Mouse (Mus musculus) kidney, postnatal 0 days (tissue): ENCODE measurements around the gene Slc7a7. TPM values are rescaled to one million over a fixed set of nuclear protein-coding genes. Genes with fewer than 3 reads are reported as not detected.

Source experiments
- ATAC-seq: fragments of 200-750 bp; cut with Nextera tagmentation; replicated peaks from 2 replicates; pipeline ENCODE4 v1.8.0; 2017; ENCODE audit warnings: low read depth, moderate number of reproducible peaks, moderate TSS enrichment, moderate library complexity; ENCODE audit not compliant: low FRiP score
- DNase-seq: peaks from one replicate; pipeline ENCODE4 v3.0.0-alpha.2; 2016; ENCODE audit warnings: low spot score
- H3K27ac ChIP-seq: fragments of 300-500 bp; sonication (generic); 2 replicates; pipeline ENCODE4 v1.5.1; 2014; ENCODE audit warnings: mild to moderate bottlenecking
- H3K27me3 ChIP-seq: fragments of 300-500 bp; sonication (generic); 2 replicates; pipeline ENCODE4 v1.6.1; 2014; ENCODE audit warnings: low read length, mixed read lengths; ENCODE audit not compliant: insufficient read depth
- H3K36me3 ChIP-seq: fragments of 300-500 bp; sonication (generic); 2 replicates; pipeline ENCODE4 v1.6.1; 2014; ENCODE audit warnings: low read length, mixed read lengths; ENCODE audit not compliant: insufficient read depth
- H3K4me1 ChIP-seq: fragments of 300-500 bp; sonication (generic); replicated peaks from 2 replicates; pipeline ENCODE4 v1.6.1; 2014; ENCODE audit warnings: antibody characterized with exemption, low read length, mixed read lengths; ENCODE audit not compliant: insufficient read depth
- H3K4me2 ChIP-seq: fragments of 300-500 bp; sonication (generic); 2 replicates; pipeline ENCODE4 v1.6.1; 2014; ENCODE audit warnings: mild to moderate bottlenecking, low read length, moderate library complexity, mixed read lengths
- H3K4me3 ChIP-seq: fragments of 300-500 bp; sonication (generic); replicated peaks from 2 replicates; pipeline ENCODE4 v1.5.1; 2014; ENCODE audit warnings: low read depth, low read length
- H3K9ac ChIP-seq: fragments of 300-500 bp; sonication (generic); 2 replicates; pipeline ENCODE4 v1.6.1; 2014; ENCODE audit warnings: low read depth, low read length
- H3K9me3 ChIP-seq: fragments of 300-500 bp; sonication (generic); replicated peaks from 2 replicates; pipeline ENCODE4 v1.6.1; 2016; ENCODE audit warnings: low read length, inconsistent platforms, mixed read lengths
- CTCF ChIP-seq: IDR thresholded peaks from 2 replicates; pipeline ENCODE4 v1.5.1; 2016; ENCODE audit warnings: antibody characterized with exemption, low read depth, mild to moderate bottlenecking, moderate library complexity
- WGBS: fragments of 180-500 bp; shearing (Covaris S2); extraction: QIAGEN DNeasy Blood & Tissue Kit; methylation state at CpG from one replicate; pipeline ENCODE4 v1.1.7; 2014; 5-methylcytosine and 5-hydroxymethylcytosine counted together
- polyA plus RNA-seq: library from polyadenylated mRNA; unstranded; fragments of >200 nt; fragmentation: Nextera tagmentation; extraction: Ambion mirVana; gene quantifications from 2 replicates; pipeline ENCODE4 v1.2.1, GENCODE M21; 2015

Gene Slc7a7
- polyA plus RNA-seq, 1 experiment from 2014 or later = 27.8 TPM

DNA sequence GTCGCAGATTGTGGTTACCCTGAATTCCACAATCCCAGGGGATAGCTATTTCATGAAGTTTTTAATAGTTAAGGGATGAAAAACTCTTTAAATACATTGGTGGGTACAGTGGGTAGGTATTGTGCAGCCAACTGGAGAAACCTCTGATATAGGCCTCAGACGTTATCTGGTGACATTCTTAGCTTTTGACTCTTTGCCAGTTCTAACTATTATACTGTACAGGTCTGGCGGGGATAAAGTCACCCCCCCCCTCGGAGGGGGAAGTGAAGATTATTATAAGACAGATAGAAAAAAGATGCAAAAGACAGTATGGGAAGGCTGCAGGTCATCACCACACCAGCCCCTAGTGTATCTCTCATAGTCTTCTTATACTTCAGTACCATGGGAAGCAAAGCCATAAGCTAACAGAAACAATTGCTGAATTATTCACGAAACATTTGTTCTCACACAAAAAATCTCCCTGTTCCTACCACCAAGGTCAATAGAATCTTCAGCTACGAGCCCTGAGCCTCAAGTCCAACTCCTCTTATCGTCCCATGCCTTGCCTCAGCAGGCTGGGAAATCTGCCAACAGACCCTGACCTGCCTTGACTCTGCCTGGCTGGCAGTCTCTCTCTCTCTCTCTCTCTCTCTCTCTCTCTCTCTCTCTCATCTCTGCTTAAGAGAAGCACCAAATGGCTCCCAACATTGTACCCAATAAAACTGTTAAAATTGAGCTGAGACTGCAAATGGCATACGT lies 84.0 kb downstream of the Slc7a7 start:
- no peak for TF ChIP-seq CTCF
- Histone ChIP-seq H3K36me3 (no peaks in the 10 kb centered on the region), H3K27ac (no peak overlapping the region), H3K9ac (no peak overlapping the region), H3K27me3 (no peaks in the 10 kb centered on the region), H3K9me3 (no peaks in the 10 kb centered on the region), H3K4me3 (no peak overlapping the region), H3K4me2 (no peak overlapping the region), H3K4me1 (no peaks in the 10 kb centered on the region)
- WGBS = 50% methylated on average over 8 of the region's 8 CpGs
- DNase-seq (no peak), ATAC-seq (no peak; the same call in 1 of the 2 replicates)

- H3K4me3 ChIP-seq = no peak overlapping the region
- H3K4me2 ChIP-seq = no peak overlapping the region
- WGBS = 81% methylated on average over 5 of the region's 5 CpGs
- no peak for TF ChIP-seq CTCF
- no peaks in the 10 kb centered on the region for H3K9me3 ChIP-seq
- no peak overlapping the region for H3K27ac ChIP-seq
- H3K9ac ChIP-seq = no peak overlapping the region
- H3K4me1 ChIP-seq = no peaks in the 10 kb centered on the region
- no peak for ATAC-seq
- H3K36me3 ChIP-seq = no peaks in the 10 kb centered on the region
- H3K27me3 ChIP-seq = no peaks in the 10 kb centered on the region
- no peak for DNase-seq
Measured at GRCm38 (mm10) chr14:54332176-54333074, 85.2 kb downstream of the Slc7a7 start.

GRCm38 (mm10) chr14:54331178-54331577 lies 86.4 kb downstream of the Slc7a7 start:
- WGBS = 81% methylated on average over 1 of the region's 1 CpGs
- H3K9me3 ChIP-seq = no peaks in the 10 kb centered on the region
- no peak overlapping the region for H3K4me3 ChIP-seq
- no peak overlapping the region for H3K9ac ChIP-seq
- H3K4me2 ChIP-seq = no peak overlapping the region
- ATAC-seq = no peak
- TF ChIP-seq CTCF = no peak
- no peaks in the 10 kb centered on the region for H3K36me3 ChIP-seq
- no peak overlapping the region for H3K27ac ChIP-seq
- H3K4me1 ChIP-seq = no peaks in the 10 kb centered on the region
- H3K27me3 ChIP-seq = no peaks in the 10 kb centered on the region
- DNase-seq = no peak

- 53% methylated on average over 9 of the region's 9 CpGs for WGBS
- Histone ChIP-seq H3K9me3 (no peaks in the 10 kb centered on the region), H3K4me3 (no peak overlapping the region), H3K4me1 (no peaks in the 10 kb centered on the region), H3K4me2 (0 out of 2 replicates have a peak overlapping the region, but pooled peaks have one; percentile 1), H3K27me3 (no peaks in the 10 kb centered on the region), H3K27ac (no peak overlapping the region), H3K9ac (no peak overlapping the region), H3K36me3 (no peaks in the 10 kb centered on the region)
- no peak for TF ChIP-seq CTCF
- DNase-seq (no peak), ATAC-seq (no peak)
Measured at GRCm38 (mm10) chr14:54329201-54329600, 88.4 kb downstream of the Slc7a7 start.

GRCm38 (mm10) chr14:54328548-54328947 lies 89.0 kb downstream of the Slc7a7 start:
- Histone ChIP-seq H3K27ac (no peak overlapping the region), H3K4me3 (no peak overlapping the region), H3K4me1 (no peaks in the 10 kb centered on the region), H3K9me3 (no peaks in the 10 kb centered on the region), H3K4me2 (no peak overlapping the region), H3K36me3 (no peaks in the 10 kb centered on the region), H3K27me3 (no peaks in the 10 kb centered on the region), H3K9ac (no peak overlapping the region)
- peak; percentile 60 for TF ChIP-seq CTCF
- DNase-seq (no peak), ATAC-seq (no peak)
- WGBS = 83% methylated on average over 2 of the region's 2 CpGs

GRCm38 (mm10) chr14:54324486-54324885 lies 93.1 kb downstream of the Slc7a7 start:
- no peak overlapping the region for H3K9ac ChIP-seq
- no peak for TF ChIP-seq CTCF
- no peak overlapping the region for H3K4me2 ChIP-seq
- ATAC-seq (no peak), DNase-seq (no peak)
- H3K27ac ChIP-seq = no peak overlapping the region
- no peaks in the 10 kb centered on the region for H3K27me3 ChIP-seq
- H3K4me1 ChIP-seq = no peaks in the 10 kb centered on the region
- H3K9me3 ChIP-seq = no peaks in the 10 kb centered on the region
- H3K4me3 ChIP-seq = no peak overlapping the region
- no peaks in the 10 kb centered on the region for H3K36me3 ChIP-seq
- 63% methylated on average over 5 of the region's 5 CpGs for WGBS
